Mouse (Mus musculus) kidney, embryonic 14.5 days (tissue): ENCODE results near the gene BC049715. TPM values are rescaled to one million over a fixed set of nuclear protein-coding genes. Genes with fewer than 3 reads are reported as not detected.

ENCODE experiments used
- ATAC-seq: fragments of 200-750 bp; cut with Nextera tagmentation; 2 replicates; pipeline ENCODE4 v1.8.0; 2017; ENCODE audit warnings: moderate number of reproducible peaks, mild to moderate bottlenecking, moderate TSS enrichment, moderate library complexity; ENCODE audit not compliant: low FRiP score, low TSS enrichment
- H3K27ac ChIP-seq: fragments of 300-500 bp; sonication (generic); 2 replicates; pipeline ENCODE4 v1.5.1; 2014; ENCODE audit warnings: low read depth, mild to moderate bottlenecking, low read length, moderate library complexity, mixed read lengths
- H3K27me3 ChIP-seq: fragments of 300-500 bp; sonication (generic); 2 replicates; pipeline ENCODE4 v1.6.1; 2014; ENCODE audit warnings: mild to moderate bottlenecking, low read length; ENCODE audit not compliant: control insufficient read depth, insufficient read depth
- H3K36me3 ChIP-seq: fragments of 300-500 bp; sonication (generic); 2 replicates; pipeline ENCODE4 v1.6.1; 2014; ENCODE audit warnings: low read length, mixed read lengths; ENCODE audit not compliant: control insufficient read depth, insufficient read depth
- H3K4me1 ChIP-seq: fragments of 300-500 bp; sonication (generic); 2 replicates; pipeline ENCODE4 v1.6.1; 2014; ENCODE audit warnings: low read length, mixed read lengths; ENCODE audit not compliant: control insufficient read depth, insufficient read depth
- H3K4me2 ChIP-seq: fragments of 300-500 bp; sonication (generic); replicated peaks from 2 replicates; pipeline ENCODE4 v1.6.1; 2014; ENCODE audit warnings: low read depth, mild to moderate bottlenecking, low read length
- H3K4me3 ChIP-seq: fragments of 300-500 bp; sonication (generic); 2 replicates; pipeline ENCODE4 v1.5.1; 2014; ENCODE audit warnings: mild to moderate bottlenecking, low read length
- H3K9ac ChIP-seq: fragments of 300-500 bp; sonication (generic); 2 replicates; pipeline ENCODE4 v1.6.1; 2014; ENCODE audit warnings: low read depth, mild to moderate bottlenecking, low read length, moderate library complexity
- H3K9me3 ChIP-seq: fragments of 300-500 bp; sonication (generic); 2 replicates; pipeline ENCODE4 v1.6.1; 2016; ENCODE audit warnings: low read length; ENCODE audit not compliant: control insufficient read depth
- whole genome bisulfite sequencing: fragments of 180-500 bp; shearing (Covaris S2); extraction: QIAGEN DNeasy Blood & Tissue Kit; methylation state at CpG from one replicate; pipeline ENCODE4 v1.1.7; 2014; 5-methylcytosine and 5-hydroxymethylcytosine counted together
- polyA plus RNA-seq: library from polyadenylated mRNA; unstranded; fragments of >200 nt; fragmentation: Nextera tagmentation; extraction: Ambion mirVana; gene quantifications from 2 replicates; pipeline ENCODE4 v1.2.1, GENCODE M21; 2014

The BC049715 gene
- polyA plus RNA-seq, result 1.7 and 1.9 TPM in 2 replicates

GRCm38 (mm10) chr6:136827516-136827880 lies at the start of gene BC049715:
BC049715 (plus strand) TSS chr6:136827626.
- WGBS, result under 1% methylated on average over 34 of the region's 34 CpGs
- peaks cover 29% of the 10 kb centered on the region for H3K36me3 ChIP-seq
- H3K9me3 ChIP-seq, result no peaks in the 10 kb centered on the region
- peak within 1 kb of the TSS; percentile 63 for H3K4me2 ChIP-seq
- no peak; the same call in 1 of the 2 replicates for ATAC-seq
- peak within 1 kb of the TSS; percentile 99 for H3K9ac ChIP-seq
- peak within 1 kb of the TSS; percentile 100 for H3K4me3 ChIP-seq
- peak within 1 kb of the TSS; percentile 86 for H3K27ac ChIP-seq
- 0 out of 2 replicates have a peak, but pooled peaks cover 3% of the 10 kb centered on the region for H3K4me1 ChIP-seq
- no peaks in the 10 kb centered on the region for H3K27me3 ChIP-seq

DNA sequence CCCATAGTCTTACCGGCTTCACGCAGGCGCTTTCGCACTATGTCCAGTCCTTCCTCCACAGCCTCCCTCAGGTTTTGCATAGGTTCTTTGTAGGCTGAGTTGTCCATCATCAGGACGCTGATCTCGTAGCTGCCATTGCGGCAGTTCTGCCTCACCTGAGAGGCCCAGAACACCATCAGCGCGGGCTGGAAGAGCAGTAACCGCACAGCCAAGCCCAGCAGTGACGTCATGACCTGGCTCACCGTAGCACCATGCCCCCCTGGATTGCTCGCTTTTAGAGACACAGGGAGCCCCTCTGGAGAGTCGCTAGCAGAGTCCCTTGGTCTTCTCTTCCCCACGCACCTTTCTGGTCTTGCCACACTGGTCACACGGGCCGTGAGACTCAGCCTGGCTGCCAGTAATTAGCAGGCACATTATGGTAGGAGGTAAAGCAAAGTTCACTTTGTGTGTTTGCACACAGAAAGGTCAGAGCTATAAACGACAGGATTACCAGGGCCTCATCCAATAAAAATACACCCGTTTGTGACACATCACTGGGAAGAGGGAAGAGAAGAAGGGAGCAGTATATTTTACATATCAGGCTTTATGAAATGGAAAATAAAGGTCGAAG lies 45.9 kb upstream of the BC049715 start, which contains the start of gene Gucy2c:
Gene Gucy2c, minus strand, starts transcription at position 389 of the 610 bp plus-strand sequence.
- H3K27me3 ChIP-seq, result no peaks in the 10 kb centered on the region
- no peak within 1 kb of the TSS for H3K4me2 ChIP-seq
- no peak within 1 kb of the TSS for H3K4me3 ChIP-seq
- ATAC-seq, result no peak
- H3K9me3 ChIP-seq, result no peaks in the 10 kb centered on the region
- no peaks in the 10 kb centered on the region for H3K36me3 ChIP-seq
- H3K4me1 ChIP-seq, result no peaks in the 10 kb centered on the region
- H3K9ac ChIP-seq, result no peak within 1 kb of the TSS
- no peak within 1 kb of the TSS for H3K27ac ChIP-seq
- WGBS, result 73% methylated on average over 20 of the region's 20 CpGs

- Histone ChIP-seq H3K36me3 (no peaks in the 10 kb centered on the region), H3K4me1 (no peaks in the 10 kb centered on the region), H3K27me3 (no peaks in the 10 kb centered on the region), H3K9ac (no peak overlapping the region), H3K9me3 (no peaks in the 10 kb centered on the region), H3K4me3 (no peak overlapping the region), H3K27ac (no peak overlapping the region), H3K4me2 (no peak overlapping the region)
- no peak for ATAC-seq
- 92% methylated on average over 12 of the region's 12 CpGs for WGBS
These were observed 45.3 kb upstream of the BC049715 start for GRCm38 (mm10) chr6:136782146-136782545.

- ATAC-seq, result no peak
- WGBS, result 87% methylated on average over 9 of the region's 9 CpGs
- H3K4me2 ChIP-seq, result no peak overlapping the region
- no peaks in the 10 kb centered on the region for H3K4me1 ChIP-seq
- no peak overlapping the region for H3K9ac ChIP-seq
- H3K36me3 ChIP-seq, result no peaks in the 10 kb centered on the region
- H3K27me3 ChIP-seq, result no peaks in the 10 kb centered on the region
- H3K4me3 ChIP-seq, result no peak overlapping the region
- no peaks in the 10 kb centered on the region for H3K9me3 ChIP-seq
- no peak overlapping the region for H3K27ac ChIP-seq
These were observed 44.7 kb upstream of the BC049715 start for GRCm38 (mm10) chr6:136782761-136783160.

- H3K27ac ChIP-seq, result peak overlapping the region; percentile 24; the same call in 1 of the 2 replicates
- no peak overlapping the region for H3K9ac ChIP-seq
- no peak overlapping the region for H3K4me2 ChIP-seq
- H3K27me3 ChIP-seq, result no peaks in the 10 kb centered on the region; the same call in 1 of the 2 replicates
- peaks cover 6% of the 10 kb centered on the region; the same call in 1 of the 2 replicates for H3K4me1 ChIP-seq
- H3K9me3 ChIP-seq, result no peaks in the 10 kb centered on the region
- 57% methylated on average over 5 of the region's 5 CpGs for WGBS
- no peaks in the 10 kb centered on the region for H3K36me3 ChIP-seq
- no peak overlapping the region for H3K4me3 ChIP-seq
- ATAC-seq, result peak; percentile 69; the same call in 1 of the 2 replicates
These were observed 37.9 kb upstream of the BC049715 start for GRCm38 (mm10) chr6:136789391-136789971.

DNA sequence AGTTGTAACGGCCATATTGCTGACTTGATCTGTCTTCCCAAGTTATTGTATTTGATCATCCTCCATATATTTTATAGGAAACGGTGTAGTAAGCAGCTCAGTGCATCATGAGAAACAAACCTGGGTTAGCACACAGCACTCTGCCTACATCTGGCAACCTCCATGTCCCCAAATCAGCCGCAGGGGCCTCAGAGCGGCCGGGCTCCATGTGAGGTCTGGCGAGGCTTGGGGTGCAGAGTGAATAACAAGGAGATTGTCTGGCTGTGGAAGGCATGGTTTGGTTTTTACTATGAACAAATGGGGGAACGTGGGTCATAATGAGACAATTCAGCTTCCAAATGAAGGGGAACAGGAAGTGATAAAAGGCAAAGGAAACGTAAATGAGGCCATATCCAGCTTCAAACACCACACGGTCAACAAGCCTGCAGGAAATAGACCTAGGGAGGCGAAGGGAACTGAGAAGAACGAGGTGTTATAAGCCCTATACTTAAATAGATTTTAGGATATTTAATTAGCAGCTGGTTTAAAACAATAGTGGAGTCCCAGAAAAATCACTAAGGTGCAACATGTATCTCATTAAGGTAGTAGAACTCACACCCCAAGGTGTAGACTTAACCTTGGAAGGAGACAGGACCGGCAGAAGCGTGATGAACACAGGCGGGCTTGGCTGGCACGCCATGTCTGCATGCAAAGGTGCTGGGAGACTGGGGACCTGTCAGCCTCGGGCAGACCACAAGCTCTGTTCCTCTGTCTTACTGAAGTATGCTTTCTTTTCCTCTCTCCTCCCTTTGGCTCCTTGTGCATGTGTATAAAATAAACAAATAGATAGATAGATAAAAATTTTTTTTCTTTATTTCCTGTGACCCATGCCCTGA lies 34.3 kb upstream of the BC049715 start:
- Histone ChIP-seq H3K36me3 (no peaks in the 10 kb centered on the region), H3K27ac (no peak overlapping the region), H3K9ac (0 out of 2 replicates have a peak overlapping the region, but pooled peaks have one; percentile 47), H3K4me3 (peak overlapping the region; percentile 40), H3K4me2 (peak overlapping the region; percentile 68), H3K9me3 (no peaks in the 10 kb centered on the region), H3K4me1 (peaks cover 6% of the 10 kb centered on the region; the same call in 1 of the 2 replicates), H3K27me3 (no peaks in the 10 kb centered on the region; the same call in 1 of the 2 replicates)
- no peak for ATAC-seq
- 18% methylated on average over 16 of the region's 16 CpGs for WGBS

- no peaks in the 10 kb centered on the region for H3K36me3 ChIP-seq
- no peak; the same call in 1 of the 2 replicates for ATAC-seq
- H3K4me1 ChIP-seq, result peaks cover 6% of the 10 kb centered on the region; the same call in 1 of the 2 replicates
- H3K9me3 ChIP-seq, result no peaks in the 10 kb centered on the region
- H3K27ac ChIP-seq, result no peak overlapping the region
- peak overlapping the region; percentile 47; the same call in 1 of the 2 replicates for H3K9ac ChIP-seq
- peak overlapping the region; percentile 68 for H3K4me2 ChIP-seq
- 1% methylated on average over 24 of the region's 24 CpGs for WGBS
- peak overlapping the region; percentile 40 for H3K4me3 ChIP-seq
- no peaks in the 10 kb centered on the region; the same call in 1 of the 2 replicates for H3K27me3 ChIP-seq
These were observed 33.4 kb upstream of the BC049715 start for GRCm38 (mm10) chr6:136793831-136794525.

GRCm38 (mm10) chr6:136795110-136795509 lies 32.3 kb upstream of the BC049715 start:
- Histone ChIP-seq H3K4me2 (no peak overlapping the region), H3K27me3 (no peaks in the 10 kb centered on the region; the same call in 1 of the 2 replicates), H3K4me1 (peaks cover 6% of the 10 kb centered on the region; the same call in 1 of the 2 replicates), H3K27ac (no peak overlapping the region), H3K4me3 (no peak overlapping the region), H3K9me3 (no peaks in the 10 kb centered on the region), H3K36me3 (no peaks in the 10 kb centered on the region), H3K9ac (no peak overlapping the region)
- 44% methylated on average over 1 of the region's 1 CpGs for WGBS
- no peak for ATAC-seq
